Mouse (Mus musculus) heart, postnatal 0 days (tissue): ENCODE data around the gene Olfr1098. TPM values are rescaled to one million over a fixed set of nuclear protein-coding genes. Genes with fewer than 3 reads are reported as not detected.

Experiments
- ATAC-seq: fragments of 200-750 bp; cut with Nextera tagmentation; 2 replicates; pipeline ENCODE4 v1.8.0; 2017; ENCODE audit warnings: low read depth, moderate number of reproducible peaks, moderate library complexity; ENCODE audit not compliant: insufficient read depth
- DNase-seq: peaks from one replicate; pipeline ENCODE4 v3.0.0-alpha.2; 2016; ENCODE audit warnings: low spot score
- H3K27ac ChIP-seq: fragments of 300-500 bp; sonication (generic); 2 replicates; pipeline ENCODE4 v1.5.1; 2014; ENCODE audit warnings: low read depth, mild to moderate bottlenecking
- H3K27me3 ChIP-seq: fragments of 300-500 bp; sonication (generic); 2 replicates; pipeline ENCODE4 v1.6.1; 2014; ENCODE audit warnings: low read length, mixed read lengths; ENCODE audit not compliant: control insufficient read depth, insufficient read depth
- H3K36me3 ChIP-seq: fragments of 300-500 bp; sonication (generic); replicated peaks from 2 replicates; pipeline ENCODE4 v1.6.1; 2014; ENCODE audit warnings: low read length, mixed read lengths; ENCODE audit not compliant: control insufficient read depth, insufficient read depth
- H3K4me1 ChIP-seq: fragments of 300-500 bp; sonication (generic); 2 replicates; pipeline ENCODE4 v1.6.1; 2014; ENCODE audit warnings: antibody characterized with exemption; ENCODE audit not compliant: control insufficient read depth, insufficient read depth
- H3K4me2 ChIP-seq: fragments of 300-500 bp; sonication (generic); 2 replicates; pipeline ENCODE4 v1.6.1; 2014; ENCODE audit warnings: low read depth, mild to moderate bottlenecking, low read length, moderate library complexity
- H3K4me3 ChIP-seq: fragments of 300-500 bp; sonication (generic); 2 replicates; pipeline ENCODE4 v1.5.1; 2014; ENCODE audit warnings: low read depth, low read length
- H3K9ac ChIP-seq: fragments of 300-500 bp; sonication (generic); replicated peaks from 2 replicates; pipeline ENCODE4 v1.6.1; 2014; ENCODE audit warnings: low read depth, low read length, mixed read lengths
- H3K9me3 ChIP-seq: fragments of 300-500 bp; sonication (generic); replicated peaks from 2 replicates; pipeline ENCODE4 v1.6.1; 2016; ENCODE audit warnings: low read length; ENCODE audit not compliant: control insufficient read depth
- CTCF ChIP-seq: IDR thresholded peaks from 2 replicates; pipeline ENCODE4 v1.5.1; 2016; ENCODE audit warnings: antibody characterized with exemption, control low read depth, low read depth
- EP300 ChIP-seq: IDR thresholded peaks from 2 replicates; pipeline ENCODE4 v1.6.1; 2016; ENCODE audit warnings: antibody characterized with exemption, low read depth
- WGBS: fragments of 180-500 bp; shearing (Covaris S2); extraction: QIAGEN DNeasy Blood & Tissue Kit; methylation state at CpG from one replicate; pipeline ENCODE4 v1.1.7; 2014; 5-methylcytosine and 5-hydroxymethylcytosine counted together
- polyA plus RNA-seq: library from polyadenylated mRNA; unstranded; fragments of >200 nt; fragmentation: Nextera tagmentation; extraction: Ambion mirVana; gene quantifications from 2 replicates; pipeline ENCODE4 v1.2.1, GENCODE M21; 2015
- total RNA-seq: library from RNA; depleted of rRNA; stranded (reverse); fragments of >200 nt; gene quantifications from 2 replicates; pipeline ENCODE4 v1.2.3, GENCODE M21; 2014; ENCODE audit warnings: low replicate concordance; rRNA removed

Gene Olfr1098
- total RNA-seq (not detected in 2 replicates), polyA plus RNA-seq (not detected in 2 replicates)

DNA sequence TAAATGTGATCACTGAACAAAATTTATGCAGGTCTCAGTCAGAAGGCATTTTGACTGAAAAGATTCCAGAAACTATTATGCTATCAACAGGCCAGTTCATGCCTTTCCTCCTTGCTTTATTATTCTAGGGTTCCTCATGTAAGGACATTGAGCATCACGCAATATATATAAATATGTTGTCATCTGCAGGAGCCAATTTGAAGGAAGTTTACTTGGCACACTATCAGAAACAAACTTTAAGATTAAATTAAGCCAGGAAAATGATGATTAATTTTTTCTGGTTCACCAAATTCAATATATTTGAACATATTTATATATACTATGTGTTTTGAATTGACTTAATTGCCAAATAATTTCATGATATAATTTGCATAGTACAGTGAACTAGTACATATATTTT is at the start of gene Olfr1098:
Gene Olfr1098 (minus strand): TSS at position 101 of the 400 bp plus-strand sequence.
- no peak within 1 kb of the TSS for H3K27ac ChIP-seq
- no peak within 1 kb of the TSS for H3K4me3 ChIP-seq
- no peak within 1 kb of the TSS for H3K4me2 ChIP-seq
- H3K36me3 ChIP-seq: no peaks in the 10 kb centered on the region
- DNase-seq (no peak), ATAC-seq (no peak)
- TF ChIP-seq CTCF (no peak), EP300 (no peak)
- no peaks in the 10 kb centered on the region for H3K27me3 ChIP-seq
- H3K9me3 ChIP-seq: no peaks in the 10 kb centered on the region
- H3K9ac ChIP-seq: no peak within 1 kb of the TSS
- 87% methylated on average over 1 of the region's 1 CpGs for WGBS
- no peaks in the 10 kb centered on the region for H3K4me1 ChIP-seq

- DNase-seq (no peak), ATAC-seq (no peak)
- TF ChIP-seq EP300 (no peak), CTCF (no peak)
- H3K4me2 ChIP-seq: no peak within 1 kb of the TSS
- H3K4me3 ChIP-seq: no peak within 1 kb of the TSS
- no peaks in the 10 kb centered on the region for H3K36me3 ChIP-seq
- H3K4me1 ChIP-seq: no peaks in the 10 kb centered on the region
- WGBS: 76% methylated on average over 1 of the region's 1 CpGs
- no peaks in the 10 kb centered on the region for H3K9me3 ChIP-seq
- no peaks in the 10 kb centered on the region for H3K27me3 ChIP-seq
- H3K27ac ChIP-seq: no peak within 1 kb of the TSS
- H3K9ac ChIP-seq: no peak within 1 kb of the TSS
Measured at GRCm38 (mm10) chr2:86960593-86960992, 36.2 kb upstream of the Olfr1098 start, which contains the start of gene Olfr1099. Gene Olfr1099, minus strand, starts transcription at chr2:86960693.

DNA sequence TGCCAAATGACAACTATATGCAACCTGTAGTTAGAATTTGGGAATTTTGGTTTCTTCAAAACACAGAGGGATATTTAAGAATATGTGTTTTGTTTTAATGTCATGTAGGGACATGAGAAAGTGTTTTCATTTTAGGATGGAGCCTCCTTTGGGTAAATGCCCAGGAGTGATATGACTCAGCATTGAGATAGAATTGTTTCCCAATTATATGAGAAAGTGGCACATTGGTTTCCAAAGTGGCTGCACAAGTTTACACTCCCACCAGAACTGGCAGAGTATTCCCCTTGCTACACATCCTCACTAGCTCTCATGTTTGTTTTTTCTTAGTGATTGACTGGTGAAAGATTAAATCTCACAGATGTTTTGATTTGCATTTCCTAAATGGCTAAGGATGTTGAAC is 2.2 kb upstream of the Olfr1098 start:
- Histone ChIP-seq H3K27ac (no peak overlapping the region), H3K4me2 (no peak overlapping the region), H3K9me3 (no peaks in the 10 kb centered on the region), H3K4me1 (no peaks in the 10 kb centered on the region), H3K27me3 (no peaks in the 10 kb centered on the region), H3K4me3 (no peak overlapping the region), H3K36me3 (no peaks in the 10 kb centered on the region), H3K9ac (no peak overlapping the region)
- ATAC-seq: no peak
- DNase-seq: no peak
- no peak for TF ChIP-seq CTCF
- TF ChIP-seq EP300: no peak

- ATAC-seq: no peak
- no peaks in the 10 kb centered on the region for H3K36me3 ChIP-seq
Measured at GRCm38 (mm10) chr2:86905647-86906046, 18.7 kb downstream of the Olfr1098 start.

GRCm38 (mm10) chr2:86892116-86892515 is 32.2 kb downstream of the Olfr1098 start, which contains the start of gene Olfr1097:
Gene Olfr1097, minus strand, starts transcription at chr2:86892216.
- no peaks in the 10 kb centered on the region for H3K4me1 ChIP-seq
- 78% methylated on average over 1 of the region's 1 CpGs for WGBS
- no peak within 1 kb of the TSS for H3K27ac ChIP-seq
- DNase-seq (no peak), ATAC-seq (no peak)
- no peaks in the 10 kb centered on the region for H3K27me3 ChIP-seq
- no peak within 1 kb of the TSS for H3K4me2 ChIP-seq
- no peaks in the 10 kb centered on the region for H3K9me3 ChIP-seq
- H3K36me3 ChIP-seq: no peaks in the 10 kb centered on the region
- TF ChIP-seq EP300: no peak
- no peak for TF ChIP-seq CTCF
- H3K9ac ChIP-seq: no peak within 1 kb of the TSS
- H3K4me3 ChIP-seq: no peak within 1 kb of the TSS

More at GRCm38 (mm10) chr2:86905647-86906046, 18.7 kb downstream of the Olfr1098 start:
- no peaks in the 10 kb centered on the region for H3K27me3 ChIP-seq
- DNase-seq: no peak
- no peak overlapping the region for H3K4me3 ChIP-seq
- H3K4me2 ChIP-seq: no peak overlapping the region
- H3K4me1 ChIP-seq: no peaks in the 10 kb centered on the region
- H3K9ac ChIP-seq: no peak overlapping the region
- H3K9me3 ChIP-seq: no peaks in the 10 kb centered on the region
- no peak for TF ChIP-seq EP300
- no peak for TF ChIP-seq CTCF
- WGBS: 73% methylated on average over 2 of the region's 2 CpGs
- H3K27ac ChIP-seq: no peak overlapping the region

DNA sequence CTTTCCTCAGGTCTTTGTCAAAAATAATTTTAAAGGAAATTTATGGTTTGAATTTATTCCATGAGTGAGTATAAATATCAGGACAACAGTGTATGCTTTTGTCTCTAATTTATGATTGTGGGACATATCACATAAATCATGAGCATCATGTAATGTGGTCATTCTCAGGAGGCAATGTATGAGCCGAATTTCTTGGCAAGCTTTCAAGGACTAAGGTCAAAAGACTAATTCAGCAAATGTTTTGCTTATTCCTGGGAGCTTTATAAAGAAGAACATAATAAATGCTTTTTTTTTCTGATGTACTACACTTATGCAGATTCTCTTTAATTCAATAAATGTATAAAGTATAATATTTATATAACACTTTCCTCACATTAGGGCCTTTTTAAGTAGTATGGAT is 49.6 kb downstream of the Olfr1098 start, which contains the start of gene Gm13723:
Gene Gm13723 (minus strand): TSS at position 101 of the 400 bp plus-strand sequence.
- ATAC-seq (no peak), DNase-seq (no peak)
- no peaks in the 10 kb centered on the region for H3K27me3 ChIP-seq
- no peak within 1 kb of the TSS for H3K4me2 ChIP-seq
- no peak within 1 kb of the TSS for H3K4me3 ChIP-seq
- 45% methylated on average over 1 of the region's 1 CpGs for WGBS
- no peak within 1 kb of the TSS for H3K27ac ChIP-seq
- H3K9ac ChIP-seq: no peak within 1 kb of the TSS
- no peaks in the 10 kb centered on the region for H3K9me3 ChIP-seq
- no peaks in the 10 kb centered on the region for H3K4me1 ChIP-seq
- no peak for TF ChIP-seq EP300
- no peak for TF ChIP-seq CTCF
- no peaks in the 10 kb centered on the region for H3K36me3 ChIP-seq

Other genes with a start within 250 kb of the Olfr1098 start
- gene Olfr1086, start 244.5 kb downstream of the Olfr1098 start, total RNA-seq: not detected in 2 replicates
- not detected in 2 replicates for gene Olfr1086, start 244.5 kb downstream of the Olfr1098 start, polyA plus RNA-seq
- gene Olfr1087, start 226.2 kb downstream of the Olfr1098 start, total RNA-seq: not detected in 2 replicates
- gene Olfr1087, start 226.2 kb downstream of the Olfr1098 start, polyA plus RNA-seq: not detected in 2 replicates
- not detected in 2 replicates for gene Olfr1089, start 190.8 kb downstream of the Olfr1098 start, total RNA-seq
- not detected in 2 replicates for gene Olfr1089, start 190.8 kb downstream of the Olfr1098 start, polyA plus RNA-seq
- not detected in 2 replicates for gene Olfr1090, start 165.6 kb downstream of the Olfr1098 start, total RNA-seq
- gene Olfr1090, start 165.6 kb downstream of the Olfr1098 start, polyA plus RNA-seq: not detected in 2 replicates
- not detected in 2 replicates for gene Olfr1093, start 142.1 kb downstream of the Olfr1098 start, total RNA-seq
- not detected in 2 replicates for gene Olfr1093, start 142.1 kb downstream of the Olfr1098 start, polyA plus RNA-seq
- not detected in 2 replicates for gene Olfr141, start 114.5 kb downstream of the Olfr1098 start, total RNA-seq
- not detected in 2 replicates for gene Olfr141, start 114.5 kb downstream of the Olfr1098 start, polyA plus RNA-seq
- gene Olfr1094, start 99.9 kb downstream of the Olfr1098 start, total RNA-seq: not detected in 2 replicates
- gene Olfr1094, start 99.9 kb downstream of the Olfr1098 start, polyA plus RNA-seq: not detected in 2 replicates
- gene Olfr1095, start 72.8 kb downstream of the Olfr1098 start, total RNA-seq: not detected in 2 replicates
- not detected in 2 replicates for gene Olfr1095, start 72.8 kb downstream of the Olfr1098 start, polyA plus RNA-seq
- not detected in 2 replicates for gene Gm13723, start 49.7 kb downstream of the Olfr1098 start, total RNA-seq
- gene Gm13723, start 49.7 kb downstream of the Olfr1098 start, polyA plus RNA-seq: not detected in 2 replicates
- not detected in 2 replicates for gene Olfr1097, start 32.3 kb downstream of the Olfr1098 start, total RNA-seq
- gene Olfr1097, start 32.3 kb downstream of the Olfr1098 start, polyA plus RNA-seq: not detected in 2 replicates
- not detected in 2 replicates for gene Olfr1099, start 36.1 kb upstream of the Olfr1098 start, total RNA-seq
- gene Olfr1099, start 36.1 kb upstream of the Olfr1098 start, polyA plus RNA-seq: not detected in 2 replicates
- gene Olfr1100, start 55.4 kb upstream of the Olfr1098 start, total RNA-seq: not detected in 2 replicates
- gene Olfr1100, start 55.4 kb upstream of the Olfr1098 start, polyA plus RNA-seq: not detected in 2 replicates
- gene Olfr1101, start 66.7 kb upstream of the Olfr1098 start, total RNA-seq: not detected in 2 replicates
- gene Olfr1101, start 66.7 kb upstream of the Olfr1098 start, polyA plus RNA-seq: not detected in 2 replicates
- gene Olfr1102, start 73.9 kb upstream of the Olfr1098 start, total RNA-seq: not detected in 2 replicates
- gene Olfr1102, start 73.9 kb upstream of the Olfr1098 start, polyA plus RNA-seq: not detected in 2 replicates
- not detected in 2 replicates for gene Olfr1104, start 102.5 kb upstream of the Olfr1098 start, total RNA-seq
- not detected in 2 replicates for gene Olfr1104, start 102.5 kb upstream of the Olfr1098 start, polyA plus RNA-seq
- not detected in 2 replicates for gene Olfr1105, start 112.0 kb upstream of the Olfr1098 start, total RNA-seq
- gene Olfr1105, start 112.0 kb upstream of the Olfr1098 start, polyA plus RNA-seq: not detected in 2 replicates
- gene Olfr1106, start 127.7 kb upstream of the Olfr1098 start, total RNA-seq: not detected in 2 replicates
- not detected in 2 replicates for gene Olfr1106, start 127.7 kb upstream of the Olfr1098 start, polyA plus RNA-seq
- gene Olfr1107, start 151.3 kb upstream of the Olfr1098 start, total RNA-seq: not detected in 2 replicates
- gene Olfr1107, start 151.3 kb upstream of the Olfr1098 start, polyA plus RNA-seq: not detected in 2 replicates
- gene Olfr1109, start 171.5 kb upstream of the Olfr1098 start, total RNA-seq: not detected in 2 replicates
- not detected in 2 replicates for gene Olfr1109, start 171.5 kb upstream of the Olfr1098 start, polyA plus RNA-seq
- not detected in 2 replicates for gene Olfr259, start 190.0 kb upstream of the Olfr1098 start, total RNA-seq
- gene Olfr259, start 190.0 kb upstream of the Olfr1098 start, polyA plus RNA-seq: not detected in 2 replicates
- not detected in 2 replicates for gene Olfr1110, start 215.8 kb upstream of the Olfr1098 start, total RNA-seq
- gene Olfr1110, start 215.8 kb upstream of the Olfr1098 start, polyA plus RNA-seq: not detected in 2 replicates
- gene Olfr1111, start 228.1 kb upstream of the Olfr1098 start, total RNA-seq: not detected in 2 replicates
- gene Olfr1111, start 228.1 kb upstream of the Olfr1098 start, polyA plus RNA-seq: not detected in 2 replicates